Mouse (Mus musculus) 416B (cell line): ENCODE measurements around the gene Gm49396.
A peak's percentile ranks its signal among the peaks of the same experiment; 100 is the strongest.

Experiments
- DNase-seq: peaks from one replicate; pipeline ENCODE4 v3.0.0; 2011; ENCODE audit warnings: low read depth

Gm49396 gene

DNA sequence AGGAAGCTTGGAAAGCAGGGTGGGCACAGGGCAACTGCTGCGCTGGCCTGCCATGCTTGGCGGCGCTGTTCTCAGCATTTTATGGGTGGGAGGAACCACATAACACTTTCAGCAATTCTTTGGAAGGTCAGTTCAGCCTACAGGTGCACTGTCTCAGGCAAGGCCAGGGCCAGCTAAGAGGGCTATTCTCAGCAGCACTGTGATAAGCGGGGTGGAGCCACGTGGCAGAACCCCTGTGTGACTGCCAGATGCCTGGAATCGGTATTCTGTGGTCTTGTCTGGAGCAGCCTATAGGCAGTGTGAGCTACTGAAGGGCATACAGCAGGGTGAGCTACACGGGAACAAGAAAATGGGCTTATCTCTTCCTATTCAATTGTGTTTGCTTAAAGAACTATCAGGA is 46.9 kb downstream of the Gm49396 start:
- no peak for DNase-seq

GRCm38 (mm10) chr7:30612654-30613402 is 49.7 kb downstream of the Gm49396 start, which contains the start of gene Upk1a:
TSS of gene Upk1a (minus strand) at chr7:30612847.
- no peak for DNase-seq

DNA sequence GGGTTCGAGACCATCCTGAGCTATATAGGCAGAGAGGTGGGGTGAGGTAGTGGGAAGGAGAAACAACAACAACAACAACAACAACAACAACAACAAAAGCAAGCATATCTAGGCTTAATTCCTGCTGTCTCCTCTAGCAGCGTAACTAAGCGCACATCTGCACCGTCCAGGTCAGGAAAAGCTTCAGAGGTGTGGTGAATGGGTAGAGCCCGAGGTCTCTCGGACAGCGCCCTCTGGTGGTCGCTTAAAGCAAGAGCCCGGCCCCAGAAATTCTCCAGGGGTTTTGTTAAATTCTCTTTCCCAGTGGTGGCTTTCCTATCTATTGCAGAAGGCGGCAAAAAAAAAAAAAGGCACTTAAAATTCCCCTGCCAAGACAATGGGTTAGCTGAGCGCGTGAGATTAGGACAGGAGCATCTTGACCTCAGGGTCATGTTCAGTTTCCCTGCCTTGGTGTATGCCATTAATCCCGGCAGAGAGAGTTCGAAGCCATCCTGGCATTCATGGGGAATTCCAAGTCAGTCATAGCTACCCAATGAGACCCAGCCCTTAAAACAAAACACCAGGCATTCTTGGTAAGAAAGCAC is 50.5 kb downstream of the Gm49396 start:
- DNase-seq = peak; percentile 66

DNA sequence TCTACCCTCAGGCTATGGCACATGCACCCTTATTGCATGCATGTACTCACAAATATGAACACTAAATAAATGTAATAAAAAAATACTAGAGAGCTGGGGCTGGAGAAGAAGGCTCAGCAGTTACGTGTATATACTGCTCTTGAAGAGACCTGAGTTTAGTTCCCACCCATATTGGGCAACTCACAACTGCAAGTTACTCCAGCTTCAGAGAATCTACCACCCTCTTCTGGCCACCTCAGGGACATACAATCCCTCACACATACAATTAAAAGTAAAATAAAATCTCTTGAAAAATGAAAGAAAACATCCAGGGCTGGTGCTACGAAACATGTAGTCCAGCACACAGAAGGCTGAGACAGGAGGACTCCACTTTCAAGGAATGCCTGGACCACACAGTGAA is 51.3 kb downstream of the Gm49396 start:
- DNase-seq = peak; percentile 85

DNA sequence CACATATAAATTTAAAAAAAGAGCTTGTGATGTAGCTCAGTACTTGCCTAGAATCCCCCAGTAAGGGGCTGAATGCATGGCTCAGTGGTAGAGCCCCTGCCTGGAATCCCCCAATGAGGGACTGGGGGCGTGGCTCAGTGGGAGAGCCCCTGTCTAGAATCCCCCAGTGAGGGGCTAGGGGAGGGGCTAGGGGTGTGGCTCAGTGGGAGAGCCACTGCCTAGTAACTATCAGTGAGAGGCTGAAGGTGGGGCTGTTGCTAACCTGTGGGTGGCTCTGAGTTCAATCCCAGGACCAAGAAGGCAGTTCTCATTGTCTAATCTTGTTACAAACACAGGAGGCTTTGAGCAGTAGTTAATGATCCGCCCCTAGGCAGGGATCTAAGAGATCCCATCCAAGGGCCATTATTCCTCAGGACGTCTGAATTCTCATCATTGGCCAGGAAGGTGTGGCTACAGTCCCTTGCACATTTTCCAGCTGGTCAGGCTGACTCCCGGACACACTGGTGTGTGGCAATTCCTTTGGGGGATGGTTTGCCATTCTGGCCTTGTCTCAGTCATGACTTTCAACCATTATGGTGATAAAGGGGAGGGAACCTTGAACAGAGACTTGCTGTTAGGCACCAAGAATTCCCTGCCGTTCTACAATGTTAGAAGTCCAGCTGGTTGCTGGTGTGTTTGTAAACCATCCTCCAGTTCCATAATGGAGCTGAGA is 52.1 kb downstream of the Gm49396 start:
- DNase-seq = no peak
